Mouse (Mus musculus): Measurements from ENCODE around the gene Sipa1.

DNA sequence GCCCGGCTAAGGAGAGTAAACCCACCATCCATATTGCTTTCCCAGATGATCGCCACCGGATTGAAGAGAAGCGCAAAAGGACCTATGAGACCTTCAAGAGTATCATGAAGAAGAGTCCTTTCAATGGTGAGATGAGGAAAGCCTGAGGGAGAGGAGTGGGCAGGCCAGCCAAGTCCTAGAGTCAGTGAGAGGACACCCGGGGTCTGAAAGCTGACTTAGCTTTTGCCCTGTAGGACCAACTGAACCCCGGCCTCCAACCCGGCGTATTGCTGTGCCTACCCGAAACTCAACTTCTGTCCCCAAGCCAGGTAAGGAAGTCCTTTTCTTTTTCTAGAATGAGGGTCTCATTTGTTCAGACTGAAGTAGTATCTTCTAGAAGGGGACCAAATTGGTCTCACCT, 18.2 kb downstream of the Sipa1 start:
- TF ChIP-seq CTCF (IDR thresholded peaks at IDR 0.05; ENCODE audit: low read depth) (no peak), EP300 (optimal IDR thresholded peaks at IDR 0.05) (no peak)

Measured in stomach, postnatal 0 days (tissue).